13 mouse cellular contexts compared by ENCODE assay signal in genomic region chr7:132337268-132337917, GRCm38 (mm10). TPM values are rescaled to one million over a fixed set of nuclear protein-coding genes. Genes with fewer than 3 reads are reported as not detected.
DNase-seq lines count a peak whose midpoint lies in the region; ATAC-seq lines count a peak whose summit lies in the region.
"Had no signal": no experiment of that assay in that cellular context is flagged by ENCODE, and none has a peak within 500 bp of the region (broad histone marks: within the 10 kb centered on the region; RNA-seq: fewer than 3 reads in every experiment).

No protein-coding gene starts in this region.

- ATAC-seq in heart, embryonic 15.5 days (replicated peaks; ENCODE audit: insufficient number of reproducible peaks, insufficient read depth, low FRiP score, low read depth), result no peak
- no peak for ATAC-seq in lung, embryonic 16.5 days (ENCODE audit: low read depth)
- no peak for ATAC-seq in forebrain, embryonic 12.5 days (ENCODE audit: low FRiP score)
- no peak for ATAC-seq in midbrain, embryonic 14.5 days (ENCODE audit: low FRiP score, low TSS enrichment)
- no peak for ATAC-seq in inflammation-experienced regulatory T-cells, adult 6 months

- no peaks in the 10 kb centered on the region for H3K36me3 ChIP-seq in heart, embryonic 15.5 days
- H3K36me3 ChIP-seq in lung, embryonic 16.5 days (ENCODE audit: control insufficient read depth, insufficient read depth, low read length), result no peaks in the 10 kb centered on the region
- no peaks in the 10 kb centered on the region for H3K36me3 ChIP-seq in forebrain, embryonic 12.5 days (replicated peaks)
- no peaks in the 10 kb centered on the region for H3K36me3 ChIP-seq in midbrain, embryonic 14.5 days (ENCODE audit: control insufficient read depth, insufficient read depth, low read length)
- H3K36me3 ChIP-seq: liver, embryonic 13.5 days had no signal

- H3K4me2 ChIP-seq in heart, embryonic 15.5 days, result no peak overlapping the region
- H3K4me2 ChIP-seq in lung, embryonic 16.5 days (ENCODE audit: low read depth, low read length), result no peak overlapping the region
- no peak overlapping the region for H3K4me2 ChIP-seq in forebrain, embryonic 12.5 days
- H3K4me2 ChIP-seq in midbrain, embryonic 14.5 days (ENCODE audit: low read length), result no peak overlapping the region
- H3K4me2 ChIP-seq: liver, embryonic 13.5 days had no signal

- intact Hi-C loops in heart, postnatal 25 days (cut with DNase I), result loop anchor here (5.0 kb wide), 1 partner anchor 85 kb away; no protein-coding TSS in a partner anchor

- H3K27ac ChIP-seq in heart, embryonic 15.5 days, result peak overlapping the region; percentile 78; the same call in 1 of the 2 replicates
- H3K27ac ChIP-seq in lung, embryonic 16.5 days (ENCODE audit: low read length), result peak overlapping the region; percentile 64
- 0 out of 2 replicates have a peak overlapping the region, but pooled peaks have one; percentile 31 for H3K27ac ChIP-seq in forebrain, embryonic 12.5 days
- H3K27ac ChIP-seq in midbrain, embryonic 14.5 days (replicated peaks; ENCODE audit: low read depth, low read length), result 0 out of 2 replicates have a peak overlapping the region, but pooled peaks have one; percentile 15
- H3K27ac ChIP-seq: liver, embryonic 13.5 days had no signal

- no peak for DNase-seq in heart, postnatal 25 days (ENCODE audit: low spot score)
- no peak for DNase-seq in lung, postnatal 25 days (ENCODE audit: low spot score)
- DNase-seq in midbrain, embryonic 14.5 days, result no peak
- no peak for DNase-seq in layer of hippocampus, adult 18-20 months (ENCODE audit: low spot score in 2 of 2)
- DNase-seq: cerebellum, postnatal 36 days; heart, postnatal 14 days; liver, embryonic 13.5 days; thymus, adult 2 months had no signal

- no peak overlapping the region for H3K4me3 ChIP-seq in heart, embryonic 15.5 days
- no peak overlapping the region for H3K4me3 ChIP-seq in lung, embryonic 16.5 days (ENCODE audit: low read length)
- no peak overlapping the region for H3K4me3 ChIP-seq in forebrain, embryonic 12.5 days (replicated peaks)
- no peak overlapping the region for H3K4me3 ChIP-seq in midbrain, embryonic 14.5 days (replicated peaks; ENCODE audit: low read depth, low read length)
- H3K4me3 ChIP-seq: liver, embryonic 13.5 days; myocyte had no signal

- H3K9ac ChIP-seq in heart, embryonic 15.5 days, result no peak overlapping the region
- no peak overlapping the region for H3K9ac ChIP-seq in lung, embryonic 16.5 days (ENCODE audit: low read length)
- H3K9ac ChIP-seq in forebrain, embryonic 12.5 days, result no peak overlapping the region
- no peak overlapping the region for H3K9ac ChIP-seq in midbrain, embryonic 14.5 days (replicated peaks; ENCODE audit: low read length)
- H3K9ac ChIP-seq: liver, embryonic 13.5 days had no signal

- H3K27me3 ChIP-seq in heart, embryonic 15.5 days, result no peaks in the 10 kb centered on the region
- no peaks in the 10 kb centered on the region for H3K27me3 ChIP-seq in lung, embryonic 16.5 days (ENCODE audit: control insufficient read depth, insufficient read depth, low read depth, low read length)
- no peaks in the 10 kb centered on the region for H3K27me3 ChIP-seq in forebrain, embryonic 12.5 days
- H3K27me3 ChIP-seq in midbrain, embryonic 14.5 days (ENCODE audit: control insufficient read depth, insufficient read depth, low read length), result no peaks in the 10 kb centered on the region
- H3K27me3 ChIP-seq: liver, embryonic 13.5 days had no signal

- no peaks in the 10 kb centered on the region for H3K9me3 ChIP-seq in heart, embryonic 15.5 days (replicated peaks)
- H3K9me3 ChIP-seq in lung, embryonic 16.5 days (ENCODE audit: control insufficient read depth, low read length), result no peaks in the 10 kb centered on the region
- no peaks in the 10 kb centered on the region for H3K9me3 ChIP-seq in forebrain, embryonic 12.5 days
- H3K9me3 ChIP-seq in midbrain, embryonic 14.5 days (ENCODE audit: control insufficient read depth, low read length), result no peaks in the 10 kb centered on the region
- H3K9me3 ChIP-seq: liver, embryonic 13.5 days had no signal

- H3K4me1 ChIP-seq in heart, embryonic 15.5 days (replicated peaks), result peaks cover 7% of the 10 kb centered on the region
- H3K4me1 ChIP-seq in lung, embryonic 16.5 days (replicated peaks; ENCODE audit: control insufficient read depth, insufficient read depth, low read length), result peaks cover 25% of the 10 kb centered on the region
- peaks cover 21% of the 10 kb centered on the region for H3K4me1 ChIP-seq in forebrain, embryonic 12.5 days
- H3K4me1 ChIP-seq in midbrain, embryonic 14.5 days (ENCODE audit: control insufficient read depth, insufficient read depth, low read length), result peaks cover 12% of the 10 kb centered on the region

- 66% methylated on average over 11 of the region's 11 CpGs for WGBS in heart, embryonic 15.5 days
- WGBS in lung, embryonic 16.5 days, result 46% methylated on average over 11 of the region's 11 CpGs
- 76% methylated on average over 11 of the region's 11 CpGs for WGBS in forebrain, embryonic 12.5 days
- WGBS in midbrain, embryonic 14.5 days, result 64% methylated on average over 11 of the region's 11 CpGs

RNA-seq across cellular contexts. Expression of gene Chst15, which starts 20.4 kb away (rescaled TPM):
- polyA plus RNA-seq in heart, embryonic 15.5 days (2015; fragmentation: Nextera tagmentation; extraction: Ambion mirVana), result 4.4 and 6.8 TPM in 2 replicates
- total RNA-seq in heart, postnatal 25 days (2021), result 1 to 10 TPM; 7.8 to 9.5 TPM
- polyA plus RNA-seq in lung, embryonic 16.5 days (2015; fragmentation: Nextera tagmentation; extraction: Ambion mirVana), result 22.3 and 24.8 TPM in 2 replicates
- 13.8 and 15.6 TPM in 2 replicates for polyA plus RNA-seq in forebrain, embryonic 12.5 days (2016; fragmentation: Nextera tagmentation; extraction: Ambion mirVana)
- 13.3 and 17.8 TPM in 2 replicates for polyA plus RNA-seq in midbrain, embryonic 14.5 days (2014; fragmentation: Nextera tagmentation; extraction: Ambion mirVana)
- polyA plus RNA-seq in inflammation-experienced regulatory T-cells, adult 6 months (2017; shearing (Covaris generic)), result 1 to 10 TPM in 2 of 3 experiments, under 1 TPM in 1; 0.88 to 6.2 (median 4.8) TPM
- total RNA-seq in layer of hippocampus, adult 18-20 months (2021), result 10 to 100 TPM; 39.3 to 45.0 TPM

Comparison
In these comparisons a context has a peak if more than half of its experiments do, and no peak if none do; other contexts are left out.
1. H3K27ac ChIP-seq: peak in every context shown above with its lines; median percentile 78 in heart, embryonic 15.5 days; 64 in lung, embryonic 16.5 days; 31 in forebrain, embryonic 12.5 days; 15 in midbrain, embryonic 14.5 days.